Mouse (Mus musculus): ENCODE measurements around the gene Tcam1. TPM values are rescaled to one million over a fixed set of nuclear protein-coding genes. Genes with fewer than 3 reads are reported as not detected.
A peak's percentile ranks its signal among the peaks of the same experiment; 100 is the strongest.

The Tcam1 gene
- polyA plus RNA-seq, 1 experiment: 0.15 TPM

DNA sequence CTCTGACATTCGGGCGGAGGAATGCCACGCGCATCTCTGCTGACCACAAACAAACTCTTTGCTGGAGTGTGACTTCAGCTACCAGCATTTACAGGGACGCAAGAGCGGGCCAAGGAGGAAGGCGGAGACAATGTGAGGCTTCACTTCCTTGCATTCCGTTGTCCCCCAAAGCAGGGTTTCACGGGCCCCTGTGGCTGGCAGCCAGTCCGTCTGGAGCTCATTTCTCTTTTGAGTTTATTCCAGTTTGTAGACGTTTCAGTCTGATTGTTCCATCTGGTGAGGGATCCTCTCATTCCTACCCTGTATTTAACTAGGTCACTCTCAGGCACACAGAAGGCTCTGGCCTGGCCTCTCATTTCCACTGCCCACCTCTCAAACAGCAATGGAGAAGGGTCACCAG, 10.5 kb downstream of the Tcam1 start:
- Histone ChIP-seq H3K4me3 (ENCODE audit: insufficient read depth, poor library complexity, severe bottlenecking) (no peak overlapping the region), H3ac (ENCODE audit: control insufficient read depth, insufficient read length, low read depth) (no peak overlapping the region), H3K27me3 (ENCODE audit: control insufficient read depth, insufficient read depth, insufficient read length) (no peaks in the 10 kb centered on the region), H3K36me3 (ENCODE audit: control insufficient read depth, insufficient read depth) (no peaks in the 10 kb centered on the region), H3K79me3 (ENCODE audit: low read depth) (no peaks in the 10 kb centered on the region), H3K79me2 (ENCODE audit: control insufficient read depth, insufficient read depth) (no peaks in the 10 kb centered on the region)
- TF ChIP-seq MYOD1 (IDR thresholded peaks at IDR 0.05; ENCODE audit: control insufficient read depth, insufficient read length, low read depth) (no peak), FOSL1 (IDR thresholded peaks at IDR 0.05; ENCODE audit: insufficient read depth, low read length, poor library complexity, severe bottlenecking) (no peak), USF1 (IDR thresholded peaks at IDR 0.05; ENCODE audit: low read depth) (no peak), MAX (IDR thresholded peaks at IDR 0.05) (no peak), MYOG (IDR thresholded peaks at IDR 0.05; ENCODE audit: control insufficient read depth, extremely low read depth, insufficient read length) (no peak), CTCF (IDR thresholded peaks at IDR 0.05; ENCODE audit: control insufficient read depth, insufficient read depth, insufficient read length) (no peak), CEBPB (IDR thresholded peaks at IDR 0.05; ENCODE audit: low read depth) (no peak)

DNA sequence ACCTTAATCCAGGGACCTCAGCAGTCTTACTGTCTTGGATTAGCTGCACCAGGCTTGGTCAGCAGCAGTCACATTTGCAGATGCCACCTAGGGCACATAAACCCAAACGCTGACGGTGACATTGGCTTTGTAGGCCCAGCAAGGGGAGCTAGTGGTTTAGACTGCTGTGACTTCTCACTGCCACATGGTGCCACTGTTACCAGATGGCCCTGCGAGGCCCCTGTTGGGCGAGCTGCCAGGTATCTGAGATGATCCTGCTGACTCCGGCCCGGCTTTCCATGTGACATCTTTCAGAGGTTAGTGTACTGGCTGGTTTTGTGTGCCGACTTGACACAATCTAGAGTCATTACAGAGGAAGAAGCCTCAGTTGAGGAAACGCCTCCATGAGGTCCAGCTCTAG, 12.9 kb downstream of the Tcam1 start:
- H3K79me3 ChIP-seq (ENCODE audit: low read depth): no peaks in the 10 kb centered on the region
- TF ChIP-seq MYOG (IDR thresholded peaks at IDR 0.05; ENCODE audit: control insufficient read depth, extremely low read depth, insufficient read length) (no peak), MAX (IDR thresholded peaks at IDR 0.05) (no peak)
- H3K4me3 ChIP-seq (ENCODE audit: insufficient read depth, poor library complexity, severe bottlenecking): no peak overlapping the region
- H3K27me3 ChIP-seq (ENCODE audit: control insufficient read depth, insufficient read depth, insufficient read length): no peaks in the 10 kb centered on the region
- H3K36me3 ChIP-seq (ENCODE audit: control insufficient read depth, insufficient read depth): no peaks in the 10 kb centered on the region
- no peaks in the 10 kb centered on the region for H3K79me2 ChIP-seq (ENCODE audit: control insufficient read depth, insufficient read depth)
- no peak overlapping the region for H3ac ChIP-seq (ENCODE audit: control insufficient read depth, insufficient read length, low read depth)

GRCm38 (mm10) chr11:106290376-106290775, 13.9 kb downstream of the Tcam1 start:
- Histone ChIP-seq H3K79me2 (ENCODE audit: control insufficient read depth, insufficient read depth) (no peaks in the 10 kb centered on the region), H3ac (ENCODE audit: control insufficient read depth, insufficient read length, low read depth) (no peak overlapping the region), H3K36me3 (ENCODE audit: control insufficient read depth, insufficient read depth) (no peaks in the 10 kb centered on the region), H3K27me3 (ENCODE audit: control insufficient read depth, insufficient read depth, insufficient read length) (no peaks in the 10 kb centered on the region), H3K4me3 (ENCODE audit: insufficient read depth, poor library complexity, severe bottlenecking) (no peak overlapping the region), H3K79me3 (ENCODE audit: low read depth) (no peaks in the 10 kb centered on the region)
- no peak for TF ChIP-seq CTCF (IDR thresholded peaks at IDR 0.05; ENCODE audit: control insufficient read depth, insufficient read depth, insufficient read length)
- no peak for TF ChIP-seq MAX (IDR thresholded peaks at IDR 0.05)
- TF ChIP-seq FOSL1 (IDR thresholded peaks at IDR 0.05; ENCODE audit: insufficient read depth, low read length, poor library complexity, severe bottlenecking): no peak
- TF ChIP-seq CEBPB (IDR thresholded peaks at IDR 0.05; ENCODE audit: low read depth): no peak
- TF ChIP-seq MYOD1 (IDR thresholded peaks at IDR 0.05; ENCODE audit: control insufficient read depth, insufficient read length, low read depth): no peak
- TF ChIP-seq MYOG (IDR thresholded peaks at IDR 0.05; ENCODE audit: control insufficient read depth, extremely low read depth, insufficient read length): no peak
- TF ChIP-seq USF1 (IDR thresholded peaks at IDR 0.05; ENCODE audit: low read depth): no peak

GRCm38 (mm10) chr11:106291861-106292260, 15.4 kb downstream of the Tcam1 start:
- no peaks in the 10 kb centered on the region for H3K79me3 ChIP-seq (ENCODE audit: low read depth)

GRCm38 (mm10) chr11:106301765-106302164, 25.3 kb downstream of the Tcam1 start, which contains the start of gene Gh:
Gh (minus strand) TSS chr11:106301865.
- no peak within 1 kb of the TSS for H3K4me3 ChIP-seq (ENCODE audit: insufficient read depth, poor library complexity, severe bottlenecking)
- TF ChIP-seq CEBPB (IDR thresholded peaks at IDR 0.05; ENCODE audit: low read depth): no peak
- TF ChIP-seq MAX (IDR thresholded peaks at IDR 0.05): no peak
- TF ChIP-seq FOSL1 (IDR thresholded peaks at IDR 0.05; ENCODE audit: insufficient read depth, low read length, poor library complexity, severe bottlenecking): no peak
- TF ChIP-seq MYOG (IDR thresholded peaks at IDR 0.05; ENCODE audit: control insufficient read depth, extremely low read depth, insufficient read length): no peak
- no peak for TF ChIP-seq CTCF (IDR thresholded peaks at IDR 0.05; ENCODE audit: control insufficient read depth, insufficient read depth, insufficient read length)
- TF ChIP-seq USF1 (IDR thresholded peaks at IDR 0.05; ENCODE audit: low read depth): no peak
- TF ChIP-seq MYOD1 (IDR thresholded peaks at IDR 0.05; ENCODE audit: control insufficient read depth, insufficient read length, low read depth): no peak
- H3K79me3 ChIP-seq (ENCODE audit: low read depth): no peaks in the 10 kb centered on the region
- H3K36me3 ChIP-seq (ENCODE audit: control insufficient read depth, insufficient read depth): no peaks in the 10 kb centered on the region
- H3K79me2 ChIP-seq (ENCODE audit: control insufficient read depth, insufficient read depth): no peaks in the 10 kb centered on the region
- H3ac ChIP-seq (ENCODE audit: control insufficient read depth, insufficient read length, low read depth): no peak within 1 kb of the TSS
- peaks cover 13% of the 10 kb centered on the region for H3K27me3 ChIP-seq (ENCODE audit: control insufficient read depth, insufficient read depth, insufficient read length)

More at GRCm38 (mm10) chr11:106291861-106292260, 15.4 kb downstream of the Tcam1 start:
- TF ChIP-seq CTCF (IDR thresholded peaks at IDR 0.05; ENCODE audit: control insufficient read depth, insufficient read depth, insufficient read length) (no peak), MYOG (IDR thresholded peaks at IDR 0.05; ENCODE audit: control insufficient read depth, extremely low read depth, insufficient read length) (no peak), MYOD1 (IDR thresholded peaks at IDR 0.05; ENCODE audit: control insufficient read depth, insufficient read length, low read depth) (no peak), CEBPB (IDR thresholded peaks at IDR 0.05; ENCODE audit: low read depth) (no peak), USF1 (IDR thresholded peaks at IDR 0.05; ENCODE audit: low read depth) (no peak), MAX (IDR thresholded peaks at IDR 0.05) (no peak), FOSL1 (IDR thresholded peaks at IDR 0.05; ENCODE audit: insufficient read depth, low read length, poor library complexity, severe bottlenecking) (no peak)
- H3K27me3 ChIP-seq (ENCODE audit: control insufficient read depth, insufficient read depth, insufficient read length): no peaks in the 10 kb centered on the region
- no peak overlapping the region for H3K4me3 ChIP-seq (ENCODE audit: insufficient read depth, poor library complexity, severe bottlenecking)
- no peaks in the 10 kb centered on the region for H3K36me3 ChIP-seq (ENCODE audit: control insufficient read depth, insufficient read depth)
- no peak overlapping the region for H3ac ChIP-seq (ENCODE audit: control insufficient read depth, insufficient read length, low read depth)
- no peaks in the 10 kb centered on the region for H3K79me2 ChIP-seq (ENCODE audit: control insufficient read depth, insufficient read depth)

- Histone ChIP-seq H3K79me2 (ENCODE audit: control insufficient read depth, insufficient read depth) (no peaks in the 10 kb centered on the region), H3ac (ENCODE audit: control insufficient read depth, insufficient read length, low read depth) (no peak overlapping the region), H3K4me3 (ENCODE audit: insufficient read depth, poor library complexity, severe bottlenecking) (no peak overlapping the region), H3K79me3 (ENCODE audit: low read depth) (no peaks in the 10 kb centered on the region), H3K27me3 (ENCODE audit: control insufficient read depth, insufficient read depth, insufficient read length) (peaks cover 13% of the 10 kb centered on the region), H3K36me3 (ENCODE audit: control insufficient read depth, insufficient read depth) (no peaks in the 10 kb centered on the region)
- no peak for TF ChIP-seq MYOG (IDR thresholded peaks at IDR 0.05; ENCODE audit: control insufficient read depth, extremely low read depth, insufficient read length)
- peak; percentile 80 for TF ChIP-seq CTCF (IDR thresholded peaks at IDR 0.05; ENCODE audit: control insufficient read depth, insufficient read depth, insufficient read length)
Measured at GRCm38 (mm10) chr11:106302634-106303033, 26.2 kb downstream of the Tcam1 start.

Data from C2C12 (cell line).